Mouse (Mus musculus) intestine, embryonic 15.5 days (tissue): Measurements from ENCODE around the gene Tcf19. TPM values are rescaled to one million over a fixed set of nuclear protein-coding genes. Genes with fewer than 3 reads are reported as not detected.

Source experiments
- ATAC-seq: fragments of 200-750 bp; cut with Nextera tagmentation; 2 replicates; pipeline ENCODE4 v1.8.0; 2017; ENCODE audit warnings: moderate TSS enrichment, moderate library complexity
- H3K27ac ChIP-seq: fragments of 300-500 bp; sonication (generic); 2 replicates; pipeline ENCODE4 v1.5.1; 2015; ENCODE audit warnings: mild to moderate bottlenecking, inconsistent platforms
- H3K27me3 ChIP-seq: fragments of 300-500 bp; sonication (generic); replicated peaks from 2 replicates; pipeline ENCODE4 v1.6.1; 2015; ENCODE audit warnings: inconsistent platforms
- H3K36me3 ChIP-seq: fragments of 300-500 bp; sonication (generic); 2 replicates; pipeline ENCODE4 v1.6.1; 2015; ENCODE audit warnings: inconsistent platforms
- H3K4me1 ChIP-seq: fragments of 300-500 bp; sonication (generic); replicated peaks from 2 replicates; pipeline ENCODE4 v1.6.1; 2015; ENCODE audit warnings: inconsistent platforms
- H3K4me2 ChIP-seq: fragments of 300-500 bp; sonication (generic); replicated peaks from 2 replicates; pipeline ENCODE4 v1.6.1; 2015; ENCODE audit warnings: mild to moderate bottlenecking, inconsistent platforms
- H3K4me3 ChIP-seq: fragments of 300-500 bp; sonication (generic); replicated peaks from 2 replicates; pipeline ENCODE4 v1.5.1; 2015; ENCODE audit warnings: inconsistent platforms
- H3K9ac ChIP-seq: fragments of 300-500 bp; sonication (generic); 2 replicates; pipeline ENCODE4 v1.6.1; 2015; ENCODE audit warnings: inconsistent platforms
- H3K9me3 ChIP-seq: fragments of 300-500 bp; sonication (generic); 2 replicates; pipeline ENCODE4 v1.6.1; 2016; ENCODE audit warnings: inconsistent platforms
- WGBS: fragments of 180-500 bp; shearing (Covaris S2); methylation state at CpG from one replicate; pipeline ENCODE4 v1.1.7; 2015; 5-methylcytosine and 5-hydroxymethylcytosine counted together
- polyA plus RNA-seq: library from polyadenylated mRNA; unstranded; fragments of >200 nt; fragmentation: Nextera tagmentation; extraction: Ambion mirVana; gene quantifications from 2 replicates; pipeline ENCODE4 v1.2.1, GENCODE M21; 2015

Tcf19 gene
- polyA plus RNA-seq, 1 experiment from 2014 or later: 66.4 TPM

DNA sequence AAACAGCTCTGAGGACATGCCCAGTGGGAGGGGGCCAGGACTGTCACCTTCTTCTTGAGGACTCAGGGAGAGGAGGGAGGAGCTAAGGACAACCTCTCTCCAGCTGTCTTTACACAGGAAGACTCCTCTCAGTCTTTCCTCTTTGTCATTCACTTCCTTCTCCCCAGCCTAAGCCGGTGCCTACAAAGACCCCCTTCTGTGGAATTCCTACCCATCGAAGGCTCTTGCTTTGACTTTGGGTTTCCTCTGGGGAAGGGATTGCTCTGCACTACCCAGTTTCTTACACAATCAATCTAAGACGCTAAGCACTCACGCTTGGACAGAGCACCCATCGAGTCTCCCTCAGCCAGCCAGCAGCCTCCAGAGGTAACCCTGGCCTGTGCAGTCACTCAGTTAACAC is 32.0 kb upstream of the Tcf19 start:
- no peaks in the 10 kb centered on the region for H3K36me3 ChIP-seq
- WGBS: 30% methylated on average over 5 of the region's 5 CpGs
- H3K4me3 ChIP-seq: no peak overlapping the region
- ATAC-seq: no peak
- no peak overlapping the region for H3K4me2 ChIP-seq
- H3K9me3 ChIP-seq: no peaks in the 10 kb centered on the region
- no peaks in the 10 kb centered on the region for H3K27me3 ChIP-seq
- no peak overlapping the region for H3K27ac ChIP-seq
- H3K4me1 ChIP-seq: peaks cover 2% of the 10 kb centered on the region; the same call in 1 of the 2 replicates
- no peak overlapping the region for H3K9ac ChIP-seq

DNA sequence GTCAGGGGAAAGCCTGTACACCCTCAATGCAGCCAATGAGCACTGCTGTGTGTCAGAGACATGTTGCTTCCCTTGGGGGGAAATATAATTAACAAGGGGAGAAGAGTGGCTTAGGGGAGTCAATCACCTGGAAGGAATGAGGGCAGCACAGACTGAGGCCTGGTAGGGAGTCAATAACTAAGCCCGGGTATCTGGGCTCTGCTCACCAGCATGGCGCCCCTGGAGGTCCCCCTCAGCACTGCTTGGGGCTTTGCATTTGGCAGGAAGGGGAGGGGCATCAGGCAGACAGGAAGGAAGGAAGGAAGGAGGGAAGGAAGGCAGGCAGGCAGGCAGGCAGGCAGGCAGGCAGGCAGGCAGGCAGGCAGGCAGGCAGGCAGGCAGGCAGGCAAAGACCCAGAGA is 30.8 kb upstream of the Tcf19 start:
- Histone ChIP-seq H3K36me3 (no peaks in the 10 kb centered on the region), H3K27ac (no peak overlapping the region), H3K9ac (no peak overlapping the region), H3K4me1 (peaks cover 2% of the 10 kb centered on the region; the same call in 1 of the 2 replicates), H3K9me3 (no peaks in the 10 kb centered on the region), H3K27me3 (no peaks in the 10 kb centered on the region), H3K4me3 (no peak overlapping the region), H3K4me2 (no peak overlapping the region)
- 81% methylated on average over 2 of the region's 2 CpGs for WGBS
- no peak for ATAC-seq

DNA sequence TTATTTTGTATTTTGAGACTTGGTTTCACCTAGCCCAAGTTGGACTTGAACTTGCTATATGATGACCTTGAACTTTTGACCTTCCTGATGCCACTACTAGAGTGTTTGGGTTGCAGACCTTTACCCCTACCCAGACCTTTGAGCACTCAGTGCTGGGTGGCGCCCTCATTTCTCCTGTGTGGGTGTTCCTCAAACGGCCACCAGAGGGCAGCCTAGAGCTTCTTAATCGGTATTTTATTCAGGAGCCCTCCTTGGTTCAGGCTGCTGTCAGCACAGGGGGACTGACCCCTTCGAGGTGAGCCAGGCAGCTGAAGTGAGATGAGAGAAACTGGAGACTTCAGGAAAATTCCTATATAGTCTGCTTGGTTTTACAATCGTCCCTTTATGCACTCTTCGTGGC is 28.1 kb upstream of the Tcf19 start:
- Histone ChIP-seq H3K27me3 (no peaks in the 10 kb centered on the region), H3K27ac (no peak overlapping the region), H3K4me1 (no peaks in the 10 kb centered on the region), H3K36me3 (no peaks in the 10 kb centered on the region), H3K9me3 (no peaks in the 10 kb centered on the region), H3K9ac (no peak overlapping the region), H3K4me2 (no peak overlapping the region), H3K4me3 (no peak overlapping the region)
- ATAC-seq: 0 out of 2 replicates have a peak, but pooled peaks have one; percentile 21
- 35% methylated on average over 6 of the region's 6 CpGs for WGBS

GRCm38 (mm10) chr17:35544001-35544400 is 27.4 kb upstream of the Tcf19 start:
- Histone ChIP-seq H3K27ac (no peak overlapping the region), H3K4me3 (no peak overlapping the region), H3K4me1 (no peaks in the 10 kb centered on the region), H3K9me3 (no peaks in the 10 kb centered on the region), H3K4me2 (no peak overlapping the region), H3K36me3 (no peaks in the 10 kb centered on the region), H3K27me3 (no peaks in the 10 kb centered on the region), H3K9ac (no peak overlapping the region)
- 81% methylated on average over 6 of the region's 6 CpGs for WGBS
- no peak for ATAC-seq

DNA sequence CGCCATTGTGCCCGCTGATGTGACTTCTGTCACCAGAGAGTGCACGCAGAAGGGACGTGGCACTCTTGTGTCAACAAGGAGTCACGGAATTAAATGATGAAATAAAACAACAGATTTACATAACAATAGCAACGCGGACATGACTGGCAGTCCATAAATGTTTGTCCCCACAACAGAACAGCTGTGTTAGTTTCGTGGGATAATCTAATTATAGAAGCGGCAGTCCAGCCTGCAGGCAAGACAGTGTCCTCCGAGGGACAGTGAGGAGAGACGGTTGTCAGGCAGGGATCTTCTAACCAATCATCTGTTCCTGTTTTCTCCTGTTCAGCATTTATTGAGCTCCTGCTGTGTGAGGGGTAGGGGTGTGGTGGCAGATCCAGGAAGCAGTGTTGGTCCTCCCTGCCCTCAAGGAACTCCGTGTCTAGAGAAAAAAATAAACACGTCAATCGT is 26.8 kb upstream of the Tcf19 start:
- Histone ChIP-seq H3K4me1 (no peaks in the 10 kb centered on the region), H3K27ac (no peak overlapping the region), H3K27me3 (no peaks in the 10 kb centered on the region), H3K9ac (no peak overlapping the region), H3K9me3 (no peaks in the 10 kb centered on the region), H3K36me3 (no peaks in the 10 kb centered on the region), H3K4me2 (no peak overlapping the region), H3K4me3 (no peak overlapping the region)
- no peak for ATAC-seq
- WGBS: 56% methylated on average over 14 of the region's 14 CpGs

DNA sequence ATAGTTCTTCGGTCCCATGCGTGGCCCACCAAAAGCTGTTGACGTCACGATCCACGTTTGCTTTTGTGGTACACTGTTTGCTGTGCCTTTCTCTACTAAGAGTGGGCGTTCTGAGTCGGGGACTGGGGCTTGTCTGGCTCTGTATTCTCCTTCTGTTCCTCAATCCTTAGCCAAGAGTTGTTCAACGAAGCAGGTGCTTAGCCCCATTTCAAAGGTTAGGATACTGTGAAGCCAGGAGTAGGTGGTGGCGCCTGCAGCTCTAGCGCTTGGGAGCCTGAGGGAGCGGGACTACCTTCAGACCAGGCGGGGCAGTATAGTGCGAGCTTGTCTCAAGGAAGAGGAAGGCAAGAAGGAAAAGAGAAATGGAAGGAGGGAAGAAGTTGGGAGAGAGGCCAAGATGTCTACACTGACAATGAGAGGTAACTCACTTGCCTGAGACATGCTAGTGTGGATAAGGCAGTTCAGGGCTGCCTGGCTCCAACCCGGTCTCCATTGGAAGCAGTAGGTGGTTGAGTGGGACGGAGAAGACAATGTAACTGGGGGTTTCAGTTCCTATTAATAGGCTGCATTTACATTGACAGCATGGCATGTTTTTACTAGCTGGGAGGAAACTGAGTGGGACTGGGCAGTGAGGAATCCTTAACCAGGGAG is 26.3 kb upstream of the Tcf19 start:
- 78% methylated on average over 15 of the region's 15 CpGs for WGBS
- ATAC-seq: no peak
- Histone ChIP-seq H3K9me3 (no peaks in the 10 kb centered on the region), H3K4me1 (no peaks in the 10 kb centered on the region), H3K4me2 (no peak overlapping the region), H3K27me3 (no peaks in the 10 kb centered on the region), H3K36me3 (no peaks in the 10 kb centered on the region), H3K9ac (no peak overlapping the region), H3K4me3 (no peak overlapping the region), H3K27ac (no peak overlapping the region)

DNA sequence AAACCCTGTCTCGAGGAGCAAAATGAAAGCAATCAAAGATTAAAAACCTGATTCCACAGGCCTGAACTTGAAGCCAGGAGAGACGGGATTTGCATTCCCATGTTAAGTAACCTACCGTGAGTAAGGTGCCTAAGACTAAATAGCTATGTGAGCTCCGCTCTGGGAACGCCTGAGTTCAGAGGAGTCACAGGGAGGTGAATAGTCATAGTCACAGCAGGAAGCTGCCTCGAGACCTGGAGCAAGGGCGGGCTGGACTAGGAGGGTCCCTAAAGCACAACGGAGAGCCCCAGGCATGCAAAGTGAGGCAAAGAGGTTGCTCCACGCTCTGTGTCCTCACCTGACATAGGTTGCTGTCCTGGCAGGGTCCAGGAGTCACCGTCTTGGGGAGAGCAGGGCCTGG is 22.9 kb upstream of the Tcf19 start:
- WGBS: 56% methylated on average over 10 of the region's 10 CpGs
- no peak for ATAC-seq
- no peak overlapping the region for H3K4me3 ChIP-seq
- no peaks in the 10 kb centered on the region for H3K27me3 ChIP-seq
- no peak overlapping the region for H3K4me2 ChIP-seq
- H3K9ac ChIP-seq: no peak overlapping the region
- H3K36me3 ChIP-seq: no peaks in the 10 kb centered on the region
- H3K27ac ChIP-seq: no peak overlapping the region
- H3K9me3 ChIP-seq: no peaks in the 10 kb centered on the region
- H3K4me1 ChIP-seq: no peaks in the 10 kb centered on the region

DNA sequence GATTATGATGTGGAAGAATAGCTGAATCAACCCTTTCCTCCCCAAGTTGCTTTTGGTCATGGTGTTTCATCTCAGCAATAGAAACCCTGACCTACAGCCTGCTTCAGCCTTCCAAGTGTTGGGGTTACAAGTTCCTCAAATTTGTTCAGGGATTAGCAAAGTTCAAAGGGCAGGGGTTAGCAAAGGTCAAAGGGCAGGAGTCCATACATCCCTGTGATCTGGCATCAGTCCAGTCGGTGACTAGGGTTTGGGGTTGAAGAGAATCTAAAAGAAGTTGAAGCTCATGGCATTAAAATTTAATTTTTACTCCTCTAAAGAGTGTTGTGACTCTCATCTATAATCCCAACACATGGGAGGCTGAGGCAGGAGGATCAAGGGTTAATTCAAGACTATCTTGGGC is 21.9 kb upstream of the Tcf19 start:
- no peaks in the 10 kb centered on the region for H3K36me3 ChIP-seq
- no peak overlapping the region for H3K4me3 ChIP-seq
- H3K27ac ChIP-seq: no peak overlapping the region
- H3K4me2 ChIP-seq: no peak overlapping the region
- H3K27me3 ChIP-seq: no peaks in the 10 kb centered on the region
- no peak overlapping the region for H3K9ac ChIP-seq
- no peaks in the 10 kb centered on the region for H3K4me1 ChIP-seq
- no peaks in the 10 kb centered on the region for H3K9me3 ChIP-seq
- WGBS: 70% methylated on average over 1 of the region's 1 CpGs
- ATAC-seq: no peak

DNA sequence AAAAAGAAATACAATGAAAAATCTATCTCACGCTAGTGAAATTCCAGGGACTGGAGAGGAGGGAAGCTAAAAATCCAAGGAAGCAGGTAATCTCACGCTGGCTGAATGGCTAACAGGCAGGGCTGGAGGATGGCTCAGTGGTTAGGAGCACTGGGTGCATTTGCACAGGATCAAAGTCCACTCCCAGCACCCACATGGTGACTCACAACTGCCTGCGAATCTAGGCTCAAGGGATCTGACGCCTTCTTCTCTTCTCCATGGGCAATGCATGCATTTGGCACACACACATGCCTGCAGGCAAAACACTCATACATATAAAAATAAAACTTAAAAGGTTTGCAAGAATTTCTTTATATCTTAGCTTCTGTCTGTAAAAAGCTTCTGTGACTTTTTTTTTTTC is 20.8 kb upstream of the Tcf19 start:
- no peak overlapping the region for H3K9ac ChIP-seq
- no peak for ATAC-seq

DNA sequence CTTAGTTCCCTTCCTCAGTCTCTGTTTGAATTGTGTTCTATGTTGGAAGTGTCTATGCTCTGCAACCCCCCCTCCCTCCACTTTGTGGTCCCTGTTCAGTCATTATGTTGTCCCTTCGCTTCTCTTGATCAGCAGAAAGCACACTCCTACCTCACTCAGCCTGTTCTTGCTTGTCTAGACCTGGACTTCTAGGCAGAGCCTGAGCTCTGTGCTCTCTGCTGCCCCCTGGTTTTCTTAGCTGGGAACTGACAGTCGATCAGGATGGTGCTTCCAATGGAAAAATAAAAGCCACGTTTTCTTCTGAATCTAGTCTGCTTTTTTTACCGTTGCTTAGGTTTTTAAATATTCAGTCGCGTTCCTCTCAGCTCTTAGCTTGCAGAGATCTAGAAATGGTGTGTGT is 17.7 kb upstream of the Tcf19 start:
- peaks cover 5% of the 10 kb centered on the region; the same call in 1 of the 2 replicates for H3K36me3 ChIP-seq
- no peak overlapping the region for H3K4me3 ChIP-seq
- ATAC-seq: peak; percentile 76
- H3K9ac ChIP-seq: no peak overlapping the region
- H3K27ac ChIP-seq: no peak overlapping the region
- H3K4me1 ChIP-seq: 0 out of 2 replicates have a peak, but pooled peaks cover 2% of the 10 kb centered on the region
- no peaks in the 10 kb centered on the region for H3K27me3 ChIP-seq
- no peak overlapping the region for H3K4me2 ChIP-seq
- no peaks in the 10 kb centered on the region for H3K9me3 ChIP-seq
- WGBS: 11% methylated on average over 6 of the region's 6 CpGs

More for the DNA sequence above, 20.8 kb upstream of the Tcf19 start:
- H3K9me3 ChIP-seq: no peaks in the 10 kb centered on the region
- no peaks in the 10 kb centered on the region for H3K36me3 ChIP-seq
- 77% methylated on average over 4 of the region's 4 CpGs for WGBS
- H3K27ac ChIP-seq: no peak overlapping the region
- H3K4me3 ChIP-seq: no peak overlapping the region
- H3K4me2 ChIP-seq: no peak overlapping the region
- H3K4me1 ChIP-seq: no peaks in the 10 kb centered on the region
- no peaks in the 10 kb centered on the region for H3K27me3 ChIP-seq

DNA sequence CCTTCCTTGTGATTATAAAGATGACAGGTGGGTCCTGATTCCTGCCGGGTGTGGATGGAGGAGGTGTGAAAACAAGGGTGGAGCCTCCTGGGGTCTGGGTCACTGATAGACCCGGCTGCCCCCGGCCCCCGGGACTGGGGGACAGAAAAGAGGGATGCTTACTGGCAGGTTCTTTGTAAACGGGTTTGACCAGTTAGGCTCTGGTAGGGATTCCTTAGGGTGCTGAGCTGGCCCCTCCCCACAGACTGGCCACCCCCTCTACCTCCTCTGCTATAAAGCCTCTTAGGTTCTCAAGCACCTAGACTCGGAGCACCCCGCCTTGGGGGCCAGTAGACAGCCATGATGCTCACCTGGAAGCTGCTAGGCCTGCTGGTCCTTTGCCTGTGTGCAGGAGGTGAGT is 16.3 kb upstream of the Tcf19 start, which contains the start of gene Psors1c2:
TSS of gene Psors1c2 (plus strand) at position 301 of the 400 bp plus-strand sequence.
- 18% methylated on average over 7 of the region's 7 CpGs for WGBS
- no peaks in the 10 kb centered on the region for H3K9me3 ChIP-seq
- no peak within 1 kb of the TSS for H3K9ac ChIP-seq
- 0 out of 2 replicates have a peak, but pooled peaks have one; percentile 4 for ATAC-seq
- H3K27ac ChIP-seq: no peak within 1 kb of the TSS
- no peak within 1 kb of the TSS for H3K4me3 ChIP-seq
- no peak within 1 kb of the TSS for H3K4me2 ChIP-seq
- H3K4me1 ChIP-seq: 0 out of 2 replicates have a peak, but pooled peaks cover 2% of the 10 kb centered on the region
- H3K27me3 ChIP-seq: no peaks in the 10 kb centered on the region
- peaks cover 10% of the 10 kb centered on the region for H3K36me3 ChIP-seq

DNA sequence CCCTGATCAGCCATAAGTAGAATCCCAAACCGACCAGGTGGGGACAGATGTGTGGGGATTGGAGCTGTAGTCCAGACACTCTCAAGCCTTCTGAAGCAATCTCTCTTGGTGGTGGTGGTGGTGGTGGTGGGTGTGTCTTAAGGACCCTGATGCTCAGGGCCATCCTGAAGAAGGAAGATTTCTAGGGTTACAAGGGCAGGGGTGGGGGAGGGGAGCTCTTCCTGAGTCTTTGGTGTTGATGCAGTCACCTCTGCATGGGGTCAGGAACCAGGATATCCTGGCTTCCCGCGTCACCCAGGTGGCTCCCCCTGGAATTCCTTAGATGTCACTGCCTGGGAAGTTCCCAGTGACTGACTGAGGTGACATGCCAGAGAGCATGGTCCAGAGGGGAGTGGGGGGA is 15.7 kb upstream of the Tcf19 start:
- peaks cover 10% of the 10 kb centered on the region for H3K36me3 ChIP-seq
- H3K9me3 ChIP-seq: no peaks in the 10 kb centered on the region
- H3K27ac ChIP-seq: no peak overlapping the region
- H3K4me2 ChIP-seq: no peak overlapping the region
- WGBS: 5% methylated on average over 3 of the region's 3 CpGs
- H3K27me3 ChIP-seq: no peaks in the 10 kb centered on the region
- no peak overlapping the region for H3K4me3 ChIP-seq
- 0 out of 2 replicates have a peak, but pooled peaks cover 2% of the 10 kb centered on the region for H3K4me1 ChIP-seq
- 0 out of 2 replicates have a peak, but pooled peaks have one; percentile 11 for ATAC-seq
- H3K9ac ChIP-seq: no peak overlapping the region

DNA sequence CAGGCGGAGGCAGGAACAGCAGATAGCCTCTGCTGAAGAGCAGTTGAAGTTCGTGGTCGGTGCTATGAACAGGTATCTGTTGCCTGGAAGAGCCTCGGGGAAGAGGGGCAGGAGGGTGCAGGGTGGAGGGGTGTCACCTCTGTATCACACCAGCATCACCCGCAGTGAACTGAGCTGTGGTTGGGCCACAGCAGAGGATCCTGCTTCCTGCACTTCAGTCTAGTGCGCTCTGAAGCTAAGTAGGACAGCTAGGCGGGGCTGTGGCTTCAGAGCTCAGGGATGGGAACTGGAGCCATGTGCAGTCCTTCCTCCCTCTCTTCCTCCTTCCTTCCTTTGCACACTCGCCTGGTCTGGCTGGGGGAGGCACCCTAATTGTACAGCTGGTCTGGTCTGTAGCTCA is 10.0 kb upstream of the Tcf19 start:
- Histone ChIP-seq H3K4me1 (0 out of 2 replicates have a peak, but pooled peaks cover 1% of the 10 kb centered on the region), H3K4me2 (no peak overlapping the region), H3K9ac (no peak overlapping the region), H3K27me3 (no peaks in the 10 kb centered on the region), H3K36me3 (peaks cover 17% of the 10 kb centered on the region), H3K4me3 (no peak overlapping the region), H3K9me3 (no peaks in the 10 kb centered on the region), H3K27ac (no peak overlapping the region)
- 76% methylated on average over 8 of the region's 8 CpGs for WGBS
- no peak for ATAC-seq
